Mouse (Mus musculus) right cerebral cortex, postnatal 14 days (tissue): ENCODE measurements around the gene Cldn20.

Experiments
- DNase-seq: peaks from one replicate; pipeline ENCODE4 v3.0.0; 2022

The Cldn20 gene

GRCm38 (mm10) chr17:3532254-3532653, at the start of gene Cldn20:
Cldn20 (plus strand) TSS chr17:3532554.
- DNase-seq = no peak

- DNase-seq = no peak
Measured at GRCm38 (mm10) chr17:3483091-3483490, 49.3 kb upstream of the Cldn20 start.

- no peak for DNase-seq
Measured at GRCm38 (mm10) chr17:3485851-3486250, 46.5 kb upstream of the Cldn20 start.

- no peak for DNase-seq
Measured at GRCm38 (mm10) chr17:3487211-3487610, 45.1 kb upstream of the Cldn20 start.

GRCm38 (mm10) chr17:3487721-3488601, 44.4 kb upstream of the Cldn20 start:
- no peak for DNase-seq

GRCm38 (mm10) chr17:3490216-3490895, 42.0 kb upstream of the Cldn20 start:
- DNase-seq = no peak

- no peak for DNase-seq
Measured at GRCm38 (mm10) chr17:3491065-3491464, 41.3 kb upstream of the Cldn20 start.

GRCm38 (mm10) chr17:3491667-3492066, 40.7 kb upstream of the Cldn20 start:
- DNase-seq = no peak

GRCm38 (mm10) chr17:3495576-3495975, 36.8 kb upstream of the Cldn20 start:
- peak; percentile 45 for DNase-seq

- DNase-seq = no peak
Measured at GRCm38 (mm10) chr17:3496080-3496479, 36.3 kb upstream of the Cldn20 start.

- DNase-seq = peak; percentile 70
Measured at GRCm38 (mm10) chr17:3498086-3498485, 34.3 kb upstream of the Cldn20 start.

- no peak for DNase-seq
Measured at GRCm38 (mm10) chr17:3498580-3498979, 33.8 kb upstream of the Cldn20 start.

- no peak for DNase-seq
Measured at GRCm38 (mm10) chr17:3499468-3499867, 32.9 kb upstream of the Cldn20 start.

- DNase-seq = no peak
Measured at GRCm38 (mm10) chr17:3500076-3500475, 32.3 kb upstream of the Cldn20 start.

- no peak for DNase-seq
Measured at GRCm38 (mm10) chr17:3500936-3501335, 31.4 kb upstream of the Cldn20 start.

- no peak for DNase-seq
Measured at GRCm38 (mm10) chr17:3505711-3506110, 26.6 kb upstream of the Cldn20 start.

- DNase-seq = no peak
Measured at GRCm38 (mm10) chr17:3506508-3506907, 25.8 kb upstream of the Cldn20 start.

- DNase-seq = peak; percentile 68
Measured at GRCm38 (mm10) chr17:3509841-3510240, 22.5 kb upstream of the Cldn20 start.

- DNase-seq = no peak
Measured at GRCm38 (mm10) chr17:3514316-3514715, 18.0 kb upstream of the Cldn20 start.

- no peak for DNase-seq
Measured at GRCm38 (mm10) chr17:3515851-3516250, 16.5 kb upstream of the Cldn20 start.

GRCm38 (mm10) chr17:3516406-3516805, 15.9 kb upstream of the Cldn20 start:
- DNase-seq = no peak

GRCm38 (mm10) chr17:3520344-3520743, 12.0 kb upstream of the Cldn20 start:
- no peak for DNase-seq

- no peak for DNase-seq
Measured at GRCm38 (mm10) chr17:3527841-3528471, 4.4 kb upstream of the Cldn20 start.

GRCm38 (mm10) chr17:3529523-3529922, 2.8 kb upstream of the Cldn20 start:
- no peak for DNase-seq
